Mouse (Mus musculus) cerebellum, adult 2 months (tissue): Measurements from ENCODE around the gene Arhgap17. TPM values are rescaled to one million over a fixed set of nuclear protein-coding genes. Genes with fewer than 3 reads are reported as not detected.

Source experiments
- DNase-seq, 2 experiments: peaks; one replicate each; pipeline ENCODE4 v3.0.0; 2021
- H3K27ac ChIP-seq: fragments of 200-500 bp; 2 replicates; pipeline ENCODE4 v1.5.1; 2012; ENCODE audit warnings: low read length, control low read depth, inconsistent platforms; ENCODE audit not compliant: insufficient read depth
- H3K27me3 ChIP-seq: fragments of 200-500 bp; 2 replicates; pipeline ENCODE4 v1.6.1; 2012; ENCODE audit warnings: inconsistent platforms, mild to moderate bottlenecking, low read length, moderate library complexity; ENCODE audit not compliant: control insufficient read depth, insufficient read depth
- H3K4me1 ChIP-seq: fragments of 200-500 bp; 2 replicates; pipeline ENCODE4 v1.6.1; 2011; ENCODE audit warnings: low read length; ENCODE audit not compliant: control insufficient read depth, insufficient read depth
- H3K4me3 ChIP-seq: fragments of 200-500 bp; replicated peaks from 2 replicates; pipeline ENCODE3; 2011; ENCODE audit warnings: mild to moderate bottlenecking, low read depth, low read length, control low read depth; ENCODE audit not compliant: insufficient read depth
- CTCF ChIP-seq: fragments of 200-500 bp; IDR thresholded peaks from 2 replicates; pipeline ENCODE4 v1.5.1; 2011; ENCODE audit warnings: low read depth, mild to moderate bottlenecking, control low read depth, low read length, moderate library complexity, borderline replicate concordance; ENCODE audit not compliant: insufficient read depth
- POLR2A ChIP-seq: fragments of 200-500 bp; IDR thresholded peaks from 2 replicates; pipeline ENCODE4 v1.6.1; 2011; ENCODE audit warnings: low read length, control low read depth, borderline replicate concordance; ENCODE audit not compliant: insufficient read depth
- WGBS: fragments of 180-500 bp; shearing (Covaris S2); methylation state at CpG from one replicate; pipeline ENCODE4 v1.1.7; 2018; 5-methylcytosine and 5-hydroxymethylcytosine counted together
- polyA plus RNA-seq: library from polyadenylated mRNA; depleted of rRNA; stranded (reverse); fragments of >200 nt; gene quantifications from 2 replicates; pipeline ENCODE4 v1.2.3, GENCODE M21; 2012

Gene Arhgap17
- polyA plus RNA-seq, 1 experiment, result 21.2 TPM

- H3K27ac ChIP-seq, result peak overlapping the region; percentile 35
- no peak overlapping the region for H3K4me3 ChIP-seq
- peak; percentile 65 to 82 for DNase-seq
- H3K4me1 ChIP-seq, result peaks cover 29% of the 10 kb centered on the region; the same call in 1 of the 2 replicates
- TF ChIP-seq POLR2A, result no peak
- no peak for TF ChIP-seq CTCF
- H3K27me3 ChIP-seq, result no peaks in the 10 kb centered on the region
- 26% methylated on average over 6 of the region's 6 CpGs for WGBS
These were observed 34.5 kb upstream of the Arhgap17 start for GRCm38 (mm10) chr7:123404198-123404597.

- no peak overlapping the region for H3K27ac ChIP-seq
- DNase-seq, result no peak
- H3K4me3 ChIP-seq, result no peak overlapping the region
- TF ChIP-seq CTCF (no peak), POLR2A (no peak)
- peaks cover 43% of the 10 kb centered on the region for H3K4me1 ChIP-seq
- no peaks in the 10 kb centered on the region for H3K27me3 ChIP-seq
- WGBS, result 47% methylated on average over 3 of the region's 3 CpGs
These were observed 31.4 kb upstream of the Arhgap17 start for GRCm38 (mm10) chr7:123401121-123401520.

GRCm38 (mm10) chr7:123399286-123399685 is 29.6 kb upstream of the Arhgap17 start:
- 16% methylated on average over 4 of the region's 4 CpGs for WGBS
- peak; percentile 76 to 88 for DNase-seq
- Histone ChIP-seq H3K27me3 (no peaks in the 10 kb centered on the region), H3K27ac (peak overlapping the region; percentile 73; the same call in 1 of the 2 replicates), H3K4me1 (peaks cover 31% of the 10 kb centered on the region), H3K4me3 (no peak overlapping the region)
- no peak for TF ChIP-seq POLR2A
- TF ChIP-seq CTCF, result no peak

GRCm38 (mm10) chr7:123398828-123399227 is 29.1 kb upstream of the Arhgap17 start:
- peak; percentile 60 to 74 for DNase-seq
- Histone ChIP-seq H3K4me3 (no peak overlapping the region), H3K27ac (0 out of 2 replicates have a peak overlapping the region, but pooled peaks have one; percentile 1), H3K27me3 (no peaks in the 10 kb centered on the region), H3K4me1 (peaks cover 28% of the 10 kb centered on the region)
- TF ChIP-seq CTCF (peak; percentile 60; the same call in 1 of the 2 replicates), POLR2A (no peak)
- WGBS, result 23% methylated on average over 7 of the region's 7 CpGs

GRCm38 (mm10) chr7:123397931-123398330 is 28.2 kb upstream of the Arhgap17 start:
- Histone ChIP-seq H3K4me1 (peaks cover 26% of the 10 kb centered on the region), H3K27me3 (no peaks in the 10 kb centered on the region), H3K4me3 (no peak overlapping the region), H3K27ac (no peak overlapping the region)
- peak; percentile 54 to 68 for DNase-seq
- TF ChIP-seq POLR2A, result no peak
- TF ChIP-seq CTCF, result no peak
- WGBS, result 26% methylated on average over 8 of the region's 8 CpGs

- H3K4me1 ChIP-seq, result peaks cover 23% of the 10 kb centered on the region
These were observed 27.7 kb upstream of the Arhgap17 start for GRCm38 (mm10) chr7:123397369-123397768.

GRCm38 (mm10) chr7:123396900-123397299 is 27.2 kb upstream of the Arhgap17 start:
- H3K27me3 ChIP-seq, result no peaks in the 10 kb centered on the region
- no peak overlapping the region for H3K4me3 ChIP-seq
- WGBS, result 55% methylated on average over 5 of the region's 5 CpGs
- peaks cover 23% of the 10 kb centered on the region for H3K4me1 ChIP-seq
- peak; percentile 46 to 68 for DNase-seq
- no peak for TF ChIP-seq CTCF
- H3K27ac ChIP-seq, result peak overlapping the region; percentile 1; the same call in 1 of the 2 replicates

More at GRCm38 (mm10) chr7:123397369-123397768, 27.7 kb upstream of the Arhgap17 start:
- peak overlapping the region; percentile 1; the same call in 1 of the 2 replicates for H3K27ac ChIP-seq
- TF ChIP-seq POLR2A (no peak), CTCF (no peak)
- no peaks in the 10 kb centered on the region for H3K27me3 ChIP-seq
- H3K4me3 ChIP-seq, result no peak overlapping the region
- DNase-seq, result peak in 1 of 2 experiments; percentile 31
- WGBS, result 79% methylated on average over 8 of the region's 8 CpGs

GRCm38 (mm10) chr7:123394271-123394670 is 24.6 kb upstream of the Arhgap17 start:
- TF ChIP-seq CTCF, result no peak
- TF ChIP-seq POLR2A, result no peak
- H3K27me3 ChIP-seq, result no peaks in the 10 kb centered on the region
- WGBS, result 97% methylated on average over 6 of the region's 6 CpGs
- DNase-seq, result no peak
- H3K4me1 ChIP-seq, result peaks cover 21% of the 10 kb centered on the region
- no peak overlapping the region for H3K27ac ChIP-seq
- no peak overlapping the region for H3K4me3 ChIP-seq
